Mouse (Mus musculus): ENCODE data around the gene Auts2. TPM values are rescaled to one million over a fixed set of nuclear protein-coding genes. Genes with fewer than 3 reads are reported as not detected.

The Auts2 gene
- polyA plus RNA-seq, 1 experiment from 2014 or later = 34.0 TPM

DNA sequence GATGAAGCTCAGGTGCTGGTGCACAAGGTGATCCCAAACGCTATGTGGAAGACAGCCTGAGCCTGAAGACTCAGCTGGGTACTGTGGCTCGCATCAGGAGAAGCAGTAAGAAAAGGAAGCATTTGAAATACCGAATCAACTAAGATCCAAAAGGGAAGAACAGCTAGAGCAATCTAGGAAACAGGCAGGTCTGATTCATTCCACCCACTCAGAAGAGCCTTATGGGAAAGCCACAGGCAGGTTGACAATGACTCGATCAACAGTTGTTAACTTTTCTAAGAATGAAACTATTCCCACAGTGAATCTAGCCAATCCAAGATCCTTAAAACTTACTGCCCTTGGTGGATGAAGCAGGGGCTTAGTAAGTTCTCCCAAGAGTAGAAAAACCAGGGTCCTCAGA is 243.4 kb downstream of the Auts2 start:
- 73% methylated on average over 4 of the region's 4 CpGs for WGBS
- no peaks in the 10 kb centered on the region for H3K27me3 ChIP-seq
- no peak overlapping the region for H3K9ac ChIP-seq
- no peak overlapping the region for H3K27ac ChIP-seq
- no peak overlapping the region for H3K4me3 ChIP-seq
- ATAC-seq (ENCODE audit: insufficient number of reproducible peaks, low FRiP score, low TSS enrichment, low read depth) = no peak
- no peaks in the 10 kb centered on the region for H3K36me3 ChIP-seq
- no peaks in the 10 kb centered on the region for H3K9me3 ChIP-seq
- no peaks in the 10 kb centered on the region; the same call in 1 of the 2 replicates for H3K4me1 ChIP-seq
- no peak overlapping the region for H3K4me2 ChIP-seq

DNA sequence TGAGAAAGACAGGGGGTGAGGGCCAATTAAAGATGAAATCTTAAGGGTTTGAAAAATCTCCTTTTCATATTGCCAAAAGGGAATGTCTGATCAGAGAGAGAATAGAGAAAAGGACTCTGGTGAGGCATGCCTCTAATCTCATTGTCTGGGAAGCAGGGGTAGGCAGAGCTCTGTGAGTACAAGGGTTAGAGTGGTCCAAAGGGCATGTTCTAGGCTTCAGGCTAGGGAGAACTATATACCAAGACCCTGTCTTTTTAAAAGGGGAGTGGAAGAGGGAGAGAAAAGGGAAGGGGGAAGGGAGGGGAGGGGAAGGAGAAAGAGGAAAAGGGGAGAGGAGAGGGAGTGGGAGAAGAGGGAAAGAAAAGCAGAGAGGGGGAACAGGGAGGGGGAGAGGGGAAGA is 244.1 kb downstream of the Auts2 start:
- no peaks in the 10 kb centered on the region for H3K36me3 ChIP-seq
- H3K9ac ChIP-seq = no peak overlapping the region
- no peaks in the 10 kb centered on the region; the same call in 1 of the 2 replicates for H3K4me1 ChIP-seq
- no peak overlapping the region for H3K4me2 ChIP-seq
- no peak for ATAC-seq (ENCODE audit: insufficient number of reproducible peaks, low FRiP score, low TSS enrichment, low read depth)
- H3K4me3 ChIP-seq = no peak overlapping the region
- no peaks in the 10 kb centered on the region for H3K27me3 ChIP-seq
- no peak overlapping the region for H3K27ac ChIP-seq
- H3K9me3 ChIP-seq = no peaks in the 10 kb centered on the region

DNA sequence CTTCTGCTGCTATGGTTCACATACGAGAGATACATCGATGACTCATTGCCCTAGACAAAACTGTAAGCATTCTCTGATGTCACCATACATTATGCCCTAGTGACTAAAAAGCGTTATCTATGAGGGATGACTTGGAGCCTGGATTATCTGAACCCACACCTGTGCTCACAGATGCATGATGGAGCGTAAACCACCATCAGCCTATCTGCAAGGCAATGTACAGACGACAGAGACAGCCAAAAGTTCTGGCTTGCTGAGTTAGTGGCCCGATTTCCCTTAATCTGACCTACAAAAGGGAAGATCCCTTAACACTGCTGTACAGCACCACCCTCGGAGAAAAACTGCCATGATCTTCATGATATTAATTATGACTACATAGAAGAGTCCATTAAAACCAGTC is 245.8 kb downstream of the Auts2 start:
- H3K4me3 ChIP-seq = no peak overlapping the region
- H3K9ac ChIP-seq = no peak overlapping the region
- H3K36me3 ChIP-seq = no peaks in the 10 kb centered on the region
- no peak overlapping the region for H3K4me2 ChIP-seq
- H3K9me3 ChIP-seq = no peaks in the 10 kb centered on the region
- H3K27me3 ChIP-seq = no peaks in the 10 kb centered on the region
- ATAC-seq (ENCODE audit: insufficient number of reproducible peaks, low FRiP score, low TSS enrichment, low read depth) = no peak
- H3K27ac ChIP-seq = no peak overlapping the region
- no peaks in the 10 kb centered on the region; the same call in 1 of the 2 replicates for H3K4me1 ChIP-seq
- WGBS = 89% methylated on average over 7 of the region's 7 CpGs

DNA sequence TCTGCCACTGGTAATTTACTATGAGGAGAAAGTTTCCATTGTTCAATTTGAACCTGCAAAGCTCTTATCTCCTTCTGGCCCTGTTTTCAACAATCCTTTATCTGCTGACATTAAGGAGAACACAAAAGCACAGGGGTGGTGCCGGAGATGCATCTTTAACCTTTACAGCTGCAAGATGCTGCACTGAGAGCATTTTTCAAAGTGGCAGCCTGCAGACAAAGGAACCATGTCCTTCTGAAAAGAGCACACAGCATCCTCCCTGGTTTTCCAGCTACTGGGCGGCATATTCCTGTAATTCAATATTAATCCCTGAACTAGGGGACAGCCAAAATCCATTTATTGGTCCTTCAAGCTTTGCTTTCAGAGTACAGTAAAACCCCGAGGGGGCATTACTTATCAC is 248.7 kb downstream of the Auts2 start:
- H3K27ac ChIP-seq = no peak overlapping the region
- H3K36me3 ChIP-seq = no peaks in the 10 kb centered on the region
- no peak overlapping the region for H3K9ac ChIP-seq
- no peaks in the 10 kb centered on the region for H3K9me3 ChIP-seq
- peaks cover 9% of the 10 kb centered on the region for H3K4me1 ChIP-seq
- no peaks in the 10 kb centered on the region for H3K27me3 ChIP-seq
- no peak overlapping the region for H3K4me2 ChIP-seq
- ATAC-seq (ENCODE audit: insufficient number of reproducible peaks, low FRiP score, low TSS enrichment, low read depth) = no peak
- WGBS = 58% methylated on average over 3 of the region's 3 CpGs
- H3K4me3 ChIP-seq = no peak overlapping the region

DNA sequence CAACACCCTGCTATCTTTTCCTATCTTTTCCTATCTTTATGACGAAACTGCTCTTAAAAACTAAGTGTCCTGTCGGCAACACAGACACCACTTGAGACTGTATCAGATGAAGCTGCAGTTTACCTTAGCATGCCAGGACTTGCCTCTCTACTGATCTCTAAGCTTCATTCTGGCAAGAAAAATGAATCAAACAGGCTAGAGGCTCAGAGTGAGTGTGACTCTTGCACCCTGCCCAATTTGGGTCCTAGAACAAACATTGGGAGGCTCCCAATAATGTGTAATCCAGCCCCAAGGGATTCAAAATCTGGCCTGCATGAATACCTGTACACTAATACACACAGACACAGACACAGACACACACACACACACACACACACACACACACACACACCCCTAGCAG is 250.2 kb downstream of the Auts2 start:
- H3K4me1 ChIP-seq = peaks cover 9% of the 10 kb centered on the region
- H3K4me2 ChIP-seq = no peak overlapping the region
- H3K27ac ChIP-seq = no peak overlapping the region
- 70% methylated on average over 2 of the region's 2 CpGs for WGBS
- no peak overlapping the region for H3K9ac ChIP-seq
- H3K4me3 ChIP-seq = no peak overlapping the region
- H3K27me3 ChIP-seq = no peaks in the 10 kb centered on the region
- H3K36me3 ChIP-seq = no peaks in the 10 kb centered on the region
- ATAC-seq (ENCODE audit: insufficient number of reproducible peaks, low FRiP score, low TSS enrichment, low read depth) = no peak
- H3K9me3 ChIP-seq = no peaks in the 10 kb centered on the region

DNA sequence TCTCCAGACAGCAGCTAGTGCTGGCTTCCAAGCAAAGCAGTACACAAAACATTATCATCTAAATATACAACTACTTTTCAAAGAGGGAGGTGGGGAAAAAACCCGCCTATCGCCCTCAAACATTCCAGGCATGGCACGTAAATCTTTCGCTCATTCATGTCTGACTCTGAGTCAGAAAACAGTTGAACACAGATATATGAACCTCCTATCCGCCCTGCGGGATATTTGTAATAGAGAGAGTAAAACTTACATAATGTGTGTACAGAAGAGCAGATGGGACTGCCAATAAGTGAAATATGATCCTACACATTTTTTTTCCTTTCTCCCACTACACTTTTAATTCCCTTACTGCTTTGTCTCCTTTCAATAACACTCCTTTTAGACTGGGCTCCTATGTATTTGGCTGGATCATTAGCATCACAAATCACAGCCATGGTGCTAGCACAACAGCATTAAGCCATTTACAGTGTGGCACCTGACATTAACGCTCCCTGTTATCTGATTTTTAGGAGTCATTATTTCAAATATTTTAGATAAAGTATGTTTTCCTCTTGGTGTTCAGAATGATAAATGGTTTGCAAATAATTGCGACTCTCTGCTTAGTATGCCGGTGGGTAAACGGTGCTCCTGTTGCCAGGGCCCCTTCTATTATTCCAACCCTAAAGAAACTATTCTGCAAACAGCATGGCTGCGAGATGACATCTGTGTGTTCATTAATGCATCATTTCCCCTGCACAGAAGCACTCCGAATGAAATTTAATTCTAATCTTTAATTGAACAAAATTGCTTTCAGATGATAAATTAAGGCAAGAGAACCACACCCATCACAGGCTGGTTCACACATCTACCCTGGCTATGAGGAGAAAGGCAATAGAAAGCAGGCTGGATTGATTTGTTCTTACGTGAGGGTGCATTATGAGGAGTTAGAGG is 252.3 kb downstream of the Auts2 start:
- no peak for ATAC-seq (ENCODE audit: insufficient number of reproducible peaks, low FRiP score, low TSS enrichment, low read depth)
- Histone ChIP-seq H3K27ac (no peak overlapping the region), H3K4me2 (no peak overlapping the region), H3K4me1 (peaks cover 11% of the 10 kb centered on the region), H3K9ac (no peak overlapping the region), H3K27me3 (no peaks in the 10 kb centered on the region), H3K36me3 (no peaks in the 10 kb centered on the region), H3K4me3 (no peak overlapping the region), H3K9me3 (no peaks in the 10 kb centered on the region)
- 40% methylated on average over 13 of the region's 13 CpGs for WGBS

DNA sequence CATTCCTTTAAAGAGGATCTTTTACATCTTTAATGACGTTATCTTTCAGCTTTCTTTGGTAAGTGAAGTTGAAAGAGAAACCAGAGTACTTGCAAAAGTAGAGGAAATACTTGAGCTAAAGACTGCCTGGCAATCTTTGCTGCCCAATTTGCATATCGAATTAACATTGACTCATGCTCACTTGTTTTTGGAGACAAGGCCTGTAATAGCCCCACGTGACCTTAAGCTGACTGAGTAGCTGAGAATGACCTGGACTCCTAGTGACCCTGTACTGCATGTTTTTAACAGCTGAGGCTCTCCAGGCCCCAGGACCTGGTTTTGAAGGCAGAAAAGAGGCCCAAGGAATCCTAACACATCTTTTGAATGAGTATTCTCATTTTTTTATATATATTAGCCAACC is 259.4 kb downstream of the Auts2 start:
- H3K4me3 ChIP-seq = no peak overlapping the region

DNA sequence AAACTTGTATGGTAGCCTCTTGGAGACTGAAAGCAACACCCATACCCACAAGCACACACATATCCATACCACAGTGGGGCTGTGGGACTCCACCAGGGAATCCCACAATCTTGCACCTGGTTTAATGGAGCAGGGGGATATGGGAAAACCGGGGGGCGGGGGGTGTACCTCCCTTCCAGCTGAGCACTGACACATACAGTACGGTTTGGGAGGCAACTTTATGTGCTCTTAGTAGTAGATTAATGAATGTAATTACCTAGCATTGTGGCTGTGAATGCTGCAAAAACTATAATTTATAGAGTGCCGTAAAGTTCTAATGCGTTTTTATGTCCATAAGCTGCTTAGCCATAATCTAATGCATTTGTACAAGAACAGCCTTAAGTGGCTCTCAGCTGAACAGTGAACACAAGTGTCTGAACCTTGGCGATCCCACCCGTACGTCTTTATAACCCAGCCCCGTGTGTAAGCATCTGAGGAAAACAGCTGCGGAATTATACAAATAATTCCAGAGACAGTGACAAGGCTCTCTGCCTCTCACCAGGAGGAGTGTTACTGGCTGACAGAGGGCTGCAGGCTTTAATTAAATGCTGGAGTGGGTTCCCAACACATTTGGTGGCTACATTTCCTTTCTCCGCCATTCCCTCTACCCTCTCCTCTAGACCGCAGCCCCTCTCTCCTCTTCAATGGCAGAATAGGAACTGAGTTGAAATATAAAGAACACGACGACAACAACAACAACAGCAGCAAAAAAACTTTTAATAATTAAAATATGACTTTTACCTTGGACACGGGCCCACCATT is 268.8 kb downstream of the Auts2 start:
- H3K27ac ChIP-seq = no peak overlapping the region
- 41% methylated on average over 15 of the region's 15 CpGs for WGBS
- H3K9me3 ChIP-seq = no peaks in the 10 kb centered on the region
- no peak for ATAC-seq (ENCODE audit: insufficient number of reproducible peaks, low FRiP score, low TSS enrichment, low read depth)
- no peaks in the 10 kb centered on the region for H3K27me3 ChIP-seq
- peaks cover 10% of the 10 kb centered on the region; the same call in 1 of the 2 replicates for H3K4me1 ChIP-seq
- H3K4me3 ChIP-seq = no peak overlapping the region
- no peaks in the 10 kb centered on the region for H3K36me3 ChIP-seq
- H3K4me2 ChIP-seq = no peak overlapping the region
- H3K9ac ChIP-seq = no peak overlapping the region

More for the DNA sequence above, 259.4 kb downstream of the Auts2 start:
- no peak for ATAC-seq (ENCODE audit: insufficient number of reproducible peaks, low FRiP score, low TSS enrichment, low read depth)
- Histone ChIP-seq H3K4me2 (no peak overlapping the region), H3K27ac (no peak overlapping the region), H3K36me3 (no peaks in the 10 kb centered on the region), H3K27me3 (no peaks in the 10 kb centered on the region), H3K9me3 (no peaks in the 10 kb centered on the region), H3K9ac (no peak overlapping the region), H3K4me1 (peaks cover 2% of the 10 kb centered on the region; the same call in 1 of the 2 replicates)
- 86% methylated on average over 3 of the region's 3 CpGs for WGBS

DNA sequence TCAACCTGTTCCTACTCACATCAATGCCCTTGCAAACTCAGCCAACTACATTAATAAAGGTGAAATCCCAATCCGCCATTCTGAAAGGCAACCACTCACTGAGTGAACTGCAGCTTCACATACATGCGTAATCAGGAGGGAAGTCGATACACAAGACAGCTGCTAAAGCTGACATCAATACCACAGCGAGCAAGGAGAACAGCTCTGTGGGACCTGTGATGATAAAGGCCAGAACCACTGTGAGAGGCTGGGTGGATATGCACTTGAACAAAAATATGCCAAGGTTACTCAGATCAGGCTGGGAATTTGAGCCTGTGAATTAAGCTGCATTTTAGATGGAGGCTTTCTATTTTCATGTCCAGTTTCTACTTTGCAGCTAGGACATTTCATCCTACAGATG is 271.0 kb downstream of the Auts2 start:
- H3K4me2 ChIP-seq = no peak overlapping the region
- WGBS = 75% methylated on average over 4 of the region's 4 CpGs
- H3K36me3 ChIP-seq = no peaks in the 10 kb centered on the region
- no peak overlapping the region for H3K9ac ChIP-seq
- H3K27me3 ChIP-seq = no peaks in the 10 kb centered on the region
- peaks cover 16% of the 10 kb centered on the region; the same call in 1 of the 2 replicates for H3K4me1 ChIP-seq
- no peak for ATAC-seq (ENCODE audit: insufficient number of reproducible peaks, low FRiP score, low TSS enrichment, low read depth)
- H3K4me3 ChIP-seq = no peak overlapping the region
- no peak overlapping the region for H3K27ac ChIP-seq
- H3K9me3 ChIP-seq = no peaks in the 10 kb centered on the region

DNA sequence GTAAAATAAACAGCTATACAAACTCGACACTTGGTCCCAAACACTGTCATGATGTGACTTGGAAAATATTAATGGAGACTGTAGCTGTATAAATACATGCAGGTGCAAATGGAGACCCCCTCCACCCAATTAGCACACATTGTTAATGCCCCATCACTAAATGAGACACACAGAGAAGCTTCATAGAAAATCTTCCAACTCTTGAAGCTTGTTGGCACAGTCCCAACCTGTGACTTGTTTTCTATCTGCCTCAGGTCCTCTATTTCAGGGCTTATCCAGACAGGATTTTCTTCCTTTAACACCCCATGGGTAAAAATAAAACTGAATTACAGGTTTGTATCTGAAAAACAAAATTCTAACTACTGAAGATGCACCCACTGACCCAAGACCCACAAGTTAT is 272.2 kb downstream of the Auts2 start:
- Histone ChIP-seq H3K27me3 (no peaks in the 10 kb centered on the region), H3K27ac (no peak overlapping the region), H3K4me2 (no peak overlapping the region), H3K9me3 (no peaks in the 10 kb centered on the region), H3K4me3 (no peak overlapping the region), H3K36me3 (no peaks in the 10 kb centered on the region), H3K9ac (no peak overlapping the region), H3K4me1 (peaks cover 16% of the 10 kb centered on the region; the same call in 1 of the 2 replicates)
- WGBS = 83% methylated on average over 1 of the region's 1 CpGs
- ATAC-seq (ENCODE audit: insufficient number of reproducible peaks, low FRiP score, low TSS enrichment, low read depth) = no peak

DNA sequence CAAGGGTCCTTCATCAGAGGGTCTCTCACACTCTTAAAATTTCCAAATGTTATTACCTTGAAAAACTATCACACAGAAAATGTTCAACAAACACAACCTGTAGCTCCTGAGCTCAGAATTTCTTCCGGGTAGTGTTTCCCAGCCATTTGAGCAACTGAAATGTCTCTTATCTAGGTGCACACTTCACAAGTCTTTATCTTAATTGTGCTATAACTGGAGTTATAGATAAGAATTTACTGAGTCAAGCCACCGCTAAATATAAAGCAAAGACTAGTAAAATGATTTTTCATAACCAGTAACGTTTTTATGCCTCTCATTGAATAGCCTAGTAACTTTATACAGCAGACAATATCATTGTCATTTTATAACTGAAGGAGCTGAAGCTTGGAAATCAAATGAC is 273.1 kb downstream of the Auts2 start:
- H3K36me3 ChIP-seq = no peaks in the 10 kb centered on the region
- H3K4me1 ChIP-seq = peaks cover 15% of the 10 kb centered on the region; the same call in 1 of the 2 replicates
- H3K9me3 ChIP-seq = no peaks in the 10 kb centered on the region
- no peaks in the 10 kb centered on the region for H3K27me3 ChIP-seq
- H3K4me2 ChIP-seq = no peak overlapping the region
- H3K4me3 ChIP-seq = no peak overlapping the region
- 78% methylated on average over 3 of the region's 3 CpGs for WGBS
- no peak overlapping the region for H3K27ac ChIP-seq
- no peak for ATAC-seq (ENCODE audit: insufficient number of reproducible peaks, low FRiP score, low TSS enrichment, low read depth)
- H3K9ac ChIP-seq = no peak overlapping the region

All from limb, embryonic 15.5 days (tissue).